Mouse (Mus musculus): ENCODE data around the gene Cx3cr1.

DNA sequence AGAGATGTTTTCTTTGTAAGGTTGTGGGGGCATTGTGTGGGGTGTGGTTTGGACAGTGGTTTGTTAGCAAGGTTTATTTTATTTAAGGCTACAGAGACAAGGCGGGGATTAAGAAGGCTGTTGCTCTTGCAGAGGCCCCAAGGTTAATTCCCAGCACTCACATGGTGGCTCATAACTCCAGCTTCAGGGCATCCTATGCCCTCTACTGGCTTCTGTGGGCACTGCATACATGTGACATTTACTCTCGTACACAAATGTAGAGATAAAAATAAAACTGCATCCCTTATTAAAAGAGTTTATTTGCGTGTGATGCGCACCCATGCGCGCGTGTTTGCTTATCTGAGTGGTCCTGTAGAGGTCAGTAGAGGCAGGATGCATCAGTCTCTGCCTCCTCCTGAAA lies 19.4 kb upstream of the Cx3cr1 start:
- TF ChIP-seq CTCF (IDR thresholded peaks at IDR 0.05; ENCODE audit: low read depth) (0 out of 2 replicates have a peak, but pooled peaks have one; percentile 10), EP300 (IDR thresholded peaks at IDR 0.05; ENCODE audit: low read depth) (no peak)

Measured in liver, postnatal 0 days (tissue).